Mouse (Mus musculus): Measurements from ENCODE around the gene Arhgef38.

DNA sequence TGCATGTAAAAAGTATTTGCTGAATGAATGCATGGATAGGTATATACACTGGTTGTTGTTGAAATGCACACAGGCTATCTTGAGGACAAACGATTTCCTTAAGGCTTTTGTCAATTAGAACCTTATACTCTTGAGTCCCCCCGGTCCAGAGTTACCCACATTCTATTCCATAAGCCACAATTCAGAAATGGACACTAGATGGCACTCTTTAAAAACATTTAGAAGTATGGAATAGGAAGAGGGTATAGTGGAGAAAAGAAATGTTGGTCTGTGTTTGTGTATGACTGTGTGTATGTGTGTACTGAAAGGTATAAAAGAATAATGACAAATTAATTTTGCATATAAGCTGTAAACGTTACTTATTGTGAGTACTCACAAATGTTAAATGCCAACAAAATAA lies 148.9 kb downstream of the Arhgef38 start:
- TF ChIP-seq CTCF (IDR thresholded peaks at IDR 0.05; ENCODE audit: low read depth): peak; percentile 53
- TF ChIP-seq EP300 (IDR thresholded peaks at IDR 0.05; ENCODE audit: low read depth): no peak

Data from heart, postnatal 0 days (tissue).